Mouse (Mus musculus): ENCODE data around the gene Cd19.

DNA sequence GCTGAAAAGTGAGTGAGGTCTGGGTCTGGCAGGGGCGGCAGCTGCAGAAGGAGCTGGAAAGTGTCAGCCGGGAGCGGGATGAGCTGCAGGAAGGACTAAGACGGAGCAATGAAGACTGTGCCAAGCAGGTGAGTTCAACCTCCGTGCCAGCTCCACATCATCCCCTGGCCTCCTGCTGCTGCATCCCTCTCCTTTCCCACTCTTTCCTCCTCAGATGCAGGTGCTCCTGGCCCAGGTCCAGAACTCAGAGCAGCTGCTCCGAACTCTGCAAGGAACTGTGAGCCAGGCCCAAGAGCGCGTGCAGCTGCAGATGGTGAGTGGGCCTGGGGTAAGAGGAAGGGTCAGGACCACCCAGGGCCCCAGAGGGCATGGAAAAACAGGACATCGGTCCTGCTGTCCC, 25.4 kb upstream of the Cd19 start:
- no peak for TF ChIP-seq CTCF (IDR thresholded peaks at IDR 0.05; ENCODE audit: low read depth, low read length)
- TF ChIP-seq POLR2A (IDR thresholded peaks at IDR 0.05; ENCODE audit: insufficient read depth, low read length), result no peak

Data from ES-Bruce4 (cell line).